Mouse (Mus musculus) ES-Bruce4 (cell line): ENCODE measurements around the gene Matk. TPM values are rescaled to one million over a fixed set of nuclear protein-coding genes. Genes with fewer than 3 reads are reported as not detected.

Experiments used
- H3K27ac ChIP-seq: 2 replicates; pipeline ENCODE4 v1.5.1; 2012; ENCODE audit warnings: low read length, inconsistent platforms; ENCODE audit not compliant: insufficient read depth
- H3K27me3 ChIP-seq: 2 replicates; pipeline ENCODE4 v1.6.1; 2012; ENCODE audit warnings: mild to moderate bottlenecking, low read length, inconsistent platforms; ENCODE audit not compliant: control insufficient read depth, poor library complexity, insufficient read depth, severe bottlenecking
- H3K36me3 ChIP-seq: 2 replicates; pipeline ENCODE4 v1.6.1; 2012; ENCODE audit warnings: inconsistent platforms, mild to moderate bottlenecking, low read length, moderate library complexity; ENCODE audit not compliant: control insufficient read depth, poor library complexity, insufficient read depth, severe bottlenecking
- H3K4me1 ChIP-seq: one replicate; pipeline ENCODE4 v1.8.1; 2011; ENCODE audit warnings: low read length; ENCODE audit not compliant: control insufficient read depth, insufficient read depth
- H3K4me3 ChIP-seq: 2 replicates; pipeline ENCODE4 v1.5.1; 2011; ENCODE audit warnings: low read depth, mild to moderate bottlenecking, low read length
- H3K9ac ChIP-seq: 2 replicates; pipeline ENCODE4 v1.6.1; 2012; ENCODE audit warnings: low read depth, mild to moderate bottlenecking, inconsistent platforms; ENCODE audit not compliant: poor library complexity, severe bottlenecking
- H3K9me3 ChIP-seq: replicated peaks from 2 replicates; pipeline ENCODE4 v1.6.1; 2012; ENCODE audit warnings: mild to moderate bottlenecking, low read length, inconsistent platforms; ENCODE audit not compliant: control insufficient read depth, poor library complexity, insufficient read depth, severe bottlenecking
- CTCF ChIP-seq: IDR thresholded peaks from one replicate; pipeline ENCODE4 v1.8.1; 2011; ENCODE audit warnings: low read depth, low read length
- EP300 ChIP-seq: IDR thresholded peaks from 2 replicates; pipeline ENCODE4 v1.6.1; 2011; ENCODE audit warnings: low read depth, low read length; ENCODE audit not compliant: insufficient read depth
- POLR2A ChIP-seq: IDR thresholded peaks from one replicate; pipeline ENCODE4 v1.8.1; 2011; ENCODE audit warnings: low read length; ENCODE audit not compliant: insufficient read depth
- polyA plus RNA-seq: library from polyadenylated mRNA; stranded (reverse); fragments of >200 nt; gene quantifications from 2 replicates; pipeline ENCODE4 v1.2.4, GENCODE M21; 2011; ENCODE audit warnings: low read depth; ENCODE audit not compliant: missing spikeins, insufficient read depth, insufficient read length

The Matk gene
- polyA plus RNA-seq, 1 experiment: 1.1 TPM

- Histone ChIP-seq H3K4me1 (peaks cover 4% of the 10 kb centered on the region), H3K9ac (no peak overlapping the region), H3K27me3 (no peaks in the 10 kb centered on the region), H3K27ac (no peak overlapping the region), H3K9me3 (no peaks in the 10 kb centered on the region), H3K36me3 (0 out of 2 replicates have a peak, but pooled peaks cover 2% of the 10 kb centered on the region), H3K4me3 (no peak overlapping the region)
- TF ChIP-seq EP300 (no peak), CTCF (no peak), POLR2A (no peak)
These were observed 8.3 kb downstream of the Matk start for GRCm38 (mm10) chr10:81261025-81261424.

GRCm38 (mm10) chr10:81265540-81265939 lies 12.8 kb downstream of the Matk start:
- TF ChIP-seq CTCF (no peak), POLR2A (no peak), EP300 (no peak)

GRCm38 (mm10) chr10:81266211-81267105 lies 13.7 kb downstream of the Matk start, which contains the start of the genes Mrpl54 and Apba3:
Gene Mrpl54 (minus strand): TSS chr10:81266934.
Gene Apba3 (plus strand): TSS chr10:81266960.
- Histone ChIP-seq H3K9ac (peak within 1 kb of the TSS; percentile 86), H3K27me3 (no peaks in the 10 kb centered on the region), H3K4me3 (peak within 1 kb of the TSS; percentile 98), H3K27ac (peak within 1 kb of the TSS; percentile 46; the same call in 1 of the 2 replicates), H3K9me3 (no peaks in the 10 kb centered on the region), H3K36me3 (0 out of 2 replicates have a peak, but pooled peaks cover 4% of the 10 kb centered on the region), H3K4me1 (peaks cover under 1% of the 10 kb centered on the region)
- TF ChIP-seq POLR2A: peak; percentile 43
- TF ChIP-seq CTCF: no peak
- peak; percentile 25; the same call in 1 of the 2 replicates for TF ChIP-seq EP300

More at GRCm38 (mm10) chr10:81265540-81265939, 12.8 kb downstream of the Matk start:
- Histone ChIP-seq H3K4me3 (0 out of 2 replicates have a peak overlapping the region, but pooled peaks have one; percentile 11), H3K27me3 (no peaks in the 10 kb centered on the region), H3K9me3 (no peaks in the 10 kb centered on the region), H3K36me3 (0 out of 2 replicates have a peak, but pooled peaks cover 2% of the 10 kb centered on the region), H3K9ac (no peak overlapping the region), H3K27ac (no peak overlapping the region), H3K4me1 (peaks cover 4% of the 10 kb centered on the region)

GRCm38 (mm10) chr10:81268056-81268455 lies 15.3 kb downstream of the Matk start:
- no peaks in the 10 kb centered on the region for H3K27me3 ChIP-seq
- no peaks in the 10 kb centered on the region for H3K4me1 ChIP-seq
- H3K9ac ChIP-seq: peak overlapping the region; percentile 86
- no peak for TF ChIP-seq EP300
- peak; percentile 45 for TF ChIP-seq POLR2A
- no peak for TF ChIP-seq CTCF
- H3K36me3 ChIP-seq: 0 out of 2 replicates have a peak, but pooled peaks cover 5% of the 10 kb centered on the region
- peak overlapping the region; percentile 98 for H3K4me3 ChIP-seq
- no peak overlapping the region for H3K27ac ChIP-seq
- H3K9me3 ChIP-seq: no peaks in the 10 kb centered on the region

- peak overlapping the region; percentile 98 for H3K4me3 ChIP-seq
These were observed 16.1 kb downstream of the Matk start for GRCm38 (mm10) chr10:81268643-81269412.

More at GRCm38 (mm10) chr10:81268643-81269412, 16.1 kb downstream of the Matk start:
- no peaks in the 10 kb centered on the region for H3K9me3 ChIP-seq
- H3K27me3 ChIP-seq: no peaks in the 10 kb centered on the region
- H3K36me3 ChIP-seq: 0 out of 2 replicates have a peak, but pooled peaks cover 5% of the 10 kb centered on the region
- TF ChIP-seq EP300 (no peak), POLR2A (no peak), CTCF (no peak)
- H3K9ac ChIP-seq: peak overlapping the region; percentile 86
- no peaks in the 10 kb centered on the region for H3K4me1 ChIP-seq
- H3K27ac ChIP-seq: no peak overlapping the region
